Comparison of ENCODE assay signal across 8 mouse cellular contexts in genomic region chr5:120560616-120561311, GRCm38 (mm10). TPM values are rescaled to one million over a fixed set of nuclear protein-coding genes. Genes with fewer than 3 reads are reported as not detected.
DNase-seq lines count a peak whose midpoint lies in the region; ATAC-seq lines count a peak whose summit lies in the region.

No protein-coding gene starts in this region.

- H3K9ac ChIP-seq in hindbrain, embryonic 14.5 days, result no peak overlapping the region; the same call in 1 of the 2 replicates
- peak overlapping the region; percentile 48; the same call in 1 of the 2 replicates for H3K9ac ChIP-seq in limb, embryonic 13.5 days
- 0 out of 2 replicates have a peak overlapping the region, but pooled peaks have one; percentile 21 for H3K9ac ChIP-seq in stomach, embryonic 14.5 days (replicated peaks; ENCODE audit: low read depth, low read length)

- peak overlapping the region; percentile 57 for H3K27ac ChIP-seq in hindbrain, embryonic 14.5 days
- H3K27ac ChIP-seq in limb, embryonic 13.5 days, result peak overlapping the region; percentile 61; the same call in 1 of the 2 replicates
- peak overlapping the region; percentile 81 for H3K27ac ChIP-seq in midbrain, embryonic 10.5 days (replicated peaks)
- H3K27ac ChIP-seq in stomach, embryonic 14.5 days (ENCODE audit: low read length), result peak overlapping the region; percentile 85

- peak; percentile 70 to 81 for DNase-seq in adrenal gland, postnatal 36 days
- DNase-seq in cerebellum, postnatal 25 days, result peak; percentile 87 to 89
- peak; percentile 91 for DNase-seq in gastrocnemius, postnatal 14 days
- DNase-seq in hindbrain, embryonic 14.5 days (ENCODE audit: low spot score), result peak; percentile 46
- DNase-seq in midbrain, embryonic 10.5 days (ENCODE audit: low spot score), result peak; percentile 63

- 16% methylated on average over 16 of the region's 16 CpGs for WGBS in hindbrain, embryonic 14.5 days
- WGBS in limb, embryonic 13.5 days, result 11% methylated on average over 16 of the region's 16 CpGs
- 22% methylated on average over 16 of the region's 16 CpGs for WGBS in midbrain, embryonic 10.5 days
- WGBS in stomach, embryonic 14.5 days, result 3% methylated on average over 16 of the region's 16 CpGs

- no peaks in the 10 kb centered on the region for H3K9me3 ChIP-seq in hindbrain, embryonic 14.5 days (ENCODE audit: control insufficient read depth, low read length)
- no peaks in the 10 kb centered on the region for H3K9me3 ChIP-seq in limb, embryonic 13.5 days
- no peaks in the 10 kb centered on the region for H3K9me3 ChIP-seq in midbrain, embryonic 10.5 days (replicated peaks)
- H3K9me3 ChIP-seq in stomach, embryonic 14.5 days (ENCODE audit: control insufficient read depth, low read depth, low read length), result no peaks in the 10 kb centered on the region

- intact Hi-C loops in gastrocnemius, postnatal 14 days (cut with DNase I; ENCODE audit: low total_unique reads), result no loop called here

- no peak overlapping the region for H3K4me3 ChIP-seq in hindbrain, embryonic 14.5 days (replicated peaks; ENCODE audit: low read length)
- peak overlapping the region; percentile 9; the same call in 1 of the 2 replicates for H3K4me3 ChIP-seq in limb, embryonic 13.5 days
- H3K4me3 ChIP-seq in midbrain, embryonic 10.5 days, result no peak overlapping the region
- 0 out of 2 replicates have a peak overlapping the region, but pooled peaks have one; percentile 1 for H3K4me3 ChIP-seq in stomach, embryonic 14.5 days (ENCODE audit: low read depth, low read length)

- H3K27me3 ChIP-seq in hindbrain, embryonic 14.5 days (ENCODE audit: control insufficient read depth, insufficient read depth, low read length), result no peaks in the 10 kb centered on the region
- no peaks in the 10 kb centered on the region for H3K27me3 ChIP-seq in limb, embryonic 13.5 days
- H3K27me3 ChIP-seq in midbrain, embryonic 10.5 days (ENCODE audit: low read depth, poor library complexity, severe bottlenecking), result no peaks in the 10 kb centered on the region
- H3K27me3 ChIP-seq in stomach, embryonic 14.5 days (ENCODE audit: control insufficient read depth, insufficient read depth, low read length), result no peaks in the 10 kb centered on the region

- peak overlapping the region; percentile 31 for H3K4me2 ChIP-seq in hindbrain, embryonic 14.5 days (replicated peaks)
- peak overlapping the region; percentile 41 for H3K4me2 ChIP-seq in limb, embryonic 13.5 days (replicated peaks)
- peak overlapping the region; percentile 36 for H3K4me2 ChIP-seq in stomach, embryonic 14.5 days (replicated peaks; ENCODE audit: low read depth, low read length)

- peaks cover 13% of the 10 kb centered on the region; the same call in 1 of the 2 replicates for H3K36me3 ChIP-seq in hindbrain, embryonic 14.5 days (replicated peaks; ENCODE audit: control insufficient read depth, insufficient read depth)
- peaks cover 20% of the 10 kb centered on the region for H3K36me3 ChIP-seq in limb, embryonic 13.5 days
- peaks cover 12% of the 10 kb centered on the region for H3K36me3 ChIP-seq in midbrain, embryonic 10.5 days
- peaks cover 5% of the 10 kb centered on the region; the same call in 1 of the 2 replicates for H3K36me3 ChIP-seq in stomach, embryonic 14.5 days (ENCODE audit: control insufficient read depth, insufficient read depth, low read length)

- ATAC-seq in hindbrain, embryonic 14.5 days (ENCODE audit: low FRiP score), result peak; percentile 28; the same call in 1 of the 2 replicates
- ATAC-seq in limb, embryonic 13.5 days (ENCODE audit: low FRiP score, low read depth), result peak; percentile 26; the same call in 1 of the 2 replicates
- peak; percentile 62 for ATAC-seq in stomach, embryonic 14.5 days (ENCODE audit: insufficient number of reproducible peaks, insufficient read depth, low FRiP score, low read depth)
- ATAC-seq in inflammation-experienced regulatory T-cells, adult 6 months, result no peak

- peaks cover 40% of the 10 kb centered on the region for H3K4me1 ChIP-seq in hindbrain, embryonic 14.5 days (replicated peaks; ENCODE audit: control insufficient read depth, insufficient read depth, low read length)
- H3K4me1 ChIP-seq in limb, embryonic 13.5 days, result peaks cover 68% of the 10 kb centered on the region
- H3K4me1 ChIP-seq in midbrain, embryonic 10.5 days, result peaks cover 71% of the 10 kb centered on the region
- H3K4me1 ChIP-seq in stomach, embryonic 14.5 days (ENCODE audit: control insufficient read depth, insufficient read depth, low read length), result peaks cover 47% of the 10 kb centered on the region

RNA-seq across cellular contexts. Expression of gene Tpcn1, which starts 27.7 kb away (rescaled TPM):
- 10 to 100 TPM; 34.1 to 36.9 TPM for total RNA-seq in adrenal gland, postnatal 36 days (2021)
- 10 to 100 TPM; 47.6 to 50.9 TPM for total RNA-seq in gastrocnemius, postnatal 14 days (2021)
- polyA plus RNA-seq in hindbrain, embryonic 14.5 days (2014; fragmentation: Nextera tagmentation; extraction: Ambion mirVana), result 13.4 and 15.7 TPM in 2 replicates
- polyA plus RNA-seq in limb, embryonic 13.5 days (2015; fragmentation: Nextera tagmentation; extraction: Ambion mirVana), result 23.7 and 24.0 TPM in 2 replicates
- 10.3 and 11.1 TPM in 2 replicates for polyA plus RNA-seq in midbrain, embryonic 10.5 days (2016; fragmentation: Nextera tagmentation; extraction: Ambion mirVana)
- polyA plus RNA-seq in stomach, embryonic 14.5 days (2014; fragmentation: Nextera tagmentation; extraction: Ambion mirVana), result 24.0 and 26.5 TPM in 2 replicates
- polyA plus RNA-seq in inflammation-experienced regulatory T-cells, adult 6 months (2017; shearing (Covaris generic)), result 10 to 100 TPM in 2 of 3 experiments, 1 to 10 TPM in 1; 6.4 to 15.8 (median 12.6) TPM

RNA-seq across cellular contexts. Expression of gene Iqcd, which starts 28.1 kb away (rescaled TPM):
- total RNA-seq in adrenal gland, postnatal 36 days (2021), result under 1 TPM; 0.36 to 0.40 TPM
- total RNA-seq in gastrocnemius, postnatal 14 days (2021), result under 1 TPM in 1 of 2 experiments, not detected in 1; 0.13 TPM
- 1.5 and 1.9 TPM in 2 replicates for polyA plus RNA-seq in hindbrain, embryonic 14.5 days (2014; fragmentation: Nextera tagmentation; extraction: Ambion mirVana)
- polyA plus RNA-seq in limb, embryonic 13.5 days (2015; fragmentation: Nextera tagmentation; extraction: Ambion mirVana), result 0.68 and 0.69 TPM in 2 replicates
- 0.95 and 0.98 TPM in 2 replicates for polyA plus RNA-seq in midbrain, embryonic 10.5 days (2016; fragmentation: Nextera tagmentation; extraction: Ambion mirVana)
- 0.54 and 0.78 TPM in 2 replicates for polyA plus RNA-seq in stomach, embryonic 14.5 days (2014; fragmentation: Nextera tagmentation; extraction: Ambion mirVana)
- under 1 TPM in 1 of 3 experiments, not detected in 2; 0.91 TPM for polyA plus RNA-seq in inflammation-experienced regulatory T-cells, adult 6 months (2017; shearing (Covaris generic))

RNA-seq across cellular contexts. Expression of gene Slc8b1, which starts 49.8 kb away (rescaled TPM):
- 10 to 100 TPM; 29.0 to 45.6 TPM for total RNA-seq in adrenal gland, postnatal 36 days (2021)
- total RNA-seq in gastrocnemius, postnatal 14 days (2021), result 10 to 100 TPM; 12.5 to 13.0 TPM
- 1.3 and 1.4 TPM in 2 replicates for polyA plus RNA-seq in hindbrain, embryonic 14.5 days (2014; fragmentation: Nextera tagmentation; extraction: Ambion mirVana)
- 6.1 and 6.9 TPM in 2 replicates for polyA plus RNA-seq in limb, embryonic 13.5 days (2015; fragmentation: Nextera tagmentation; extraction: Ambion mirVana)
- 3.9 and 4.6 TPM in 2 replicates for polyA plus RNA-seq in midbrain, embryonic 10.5 days (2016; fragmentation: Nextera tagmentation; extraction: Ambion mirVana)
- polyA plus RNA-seq in stomach, embryonic 14.5 days (2014; fragmentation: Nextera tagmentation; extraction: Ambion mirVana), result 4.1 and 5.4 TPM in 2 replicates
- polyA plus RNA-seq in inflammation-experienced regulatory T-cells, adult 6 months (2017; shearing (Covaris generic)), result 10 to 100 TPM in 1 of 3 experiments, 1 to 10 TPM in 2; 6.1 to 14.5 (median 7.3) TPM

RNA-seq across cellular contexts. Expression of gene Rita1, which starts 51.6 kb away (rescaled TPM):
- total RNA-seq in adrenal gland, postnatal 36 days (2021), result 10 to 100 TPM; 15.6 to 15.9 TPM
- 1 to 10 TPM; 4.3 to 5.3 TPM for total RNA-seq in gastrocnemius, postnatal 14 days (2021)
- 20.1 and 20.6 TPM in 2 replicates for polyA plus RNA-seq in hindbrain, embryonic 14.5 days (2014; fragmentation: Nextera tagmentation; extraction: Ambion mirVana)
- polyA plus RNA-seq in limb, embryonic 13.5 days (2015; fragmentation: Nextera tagmentation; extraction: Ambion mirVana), result 15.6 and 17.9 TPM in 2 replicates
- 16.0 and 16.2 TPM in 2 replicates for polyA plus RNA-seq in midbrain, embryonic 10.5 days (2016; fragmentation: Nextera tagmentation; extraction: Ambion mirVana)
- 8.4 and 9.0 TPM in 2 replicates for polyA plus RNA-seq in stomach, embryonic 14.5 days (2014; fragmentation: Nextera tagmentation; extraction: Ambion mirVana)
- polyA plus RNA-seq in inflammation-experienced regulatory T-cells, adult 6 months (2017; shearing (Covaris generic)), result 1 to 10 TPM; 2.1 to 3.5 (median 3.2) TPM

RNA-seq across cellular contexts. Expression of gene Ddx54, which starts 51.8 kb away (rescaled TPM):
- 10 to 100 TPM; 50.4 to 51.1 TPM for total RNA-seq in adrenal gland, postnatal 36 days (2021)
- total RNA-seq in gastrocnemius, postnatal 14 days (2021), result 10 to 100 TPM; 20.1 to 22.3 TPM
- 27.8 and 29.8 TPM in 2 replicates for polyA plus RNA-seq in hindbrain, embryonic 14.5 days (2014; fragmentation: Nextera tagmentation; extraction: Ambion mirVana)
- 46.5 and 47.2 TPM in 2 replicates for polyA plus RNA-seq in limb, embryonic 13.5 days (2015; fragmentation: Nextera tagmentation; extraction: Ambion mirVana)
- polyA plus RNA-seq in midbrain, embryonic 10.5 days (2016; fragmentation: Nextera tagmentation; extraction: Ambion mirVana), result 59.4 and 59.7 TPM in 2 replicates
- polyA plus RNA-seq in stomach, embryonic 14.5 days (2014; fragmentation: Nextera tagmentation; extraction: Ambion mirVana), result 27.1 and 30.7 TPM in 2 replicates
- polyA plus RNA-seq in inflammation-experienced regulatory T-cells, adult 6 months (2017; shearing (Covaris generic)), result 10 to 100 TPM; 13.0 to 21.1 (median 13.4) TPM

Comparison
In these comparisons a context has a peak if more than half of its experiments do, and no peak if none do; other contexts are left out.
1. H3K4me3 ChIP-seq: peak in limb, embryonic 13.5 days (single experiment) and stomach, embryonic 14.5 days (single experiment); none in hindbrain, embryonic 14.5 days (single experiment) and midbrain, embryonic 10.5 days (single experiment).
2. Peak in every context shown above with its lines, with median percentiles within 50 percentile points of each other: DNase-seq, H3K27ac ChIP-seq and H3K4me2 ChIP-seq.